Mouse (Mus musculus) frontal cortex, postnatal 25 days (tissue): Measurements from ENCODE around the gene Dapk2.

ENCODE experiments used
- DNase-seq, 2 experiments: peaks; one replicate each; pipeline ENCODE4 v3.0.0; 2022; ENCODE audit warnings: low spot score in 2 of 2

The Dapk2 gene

DNA sequence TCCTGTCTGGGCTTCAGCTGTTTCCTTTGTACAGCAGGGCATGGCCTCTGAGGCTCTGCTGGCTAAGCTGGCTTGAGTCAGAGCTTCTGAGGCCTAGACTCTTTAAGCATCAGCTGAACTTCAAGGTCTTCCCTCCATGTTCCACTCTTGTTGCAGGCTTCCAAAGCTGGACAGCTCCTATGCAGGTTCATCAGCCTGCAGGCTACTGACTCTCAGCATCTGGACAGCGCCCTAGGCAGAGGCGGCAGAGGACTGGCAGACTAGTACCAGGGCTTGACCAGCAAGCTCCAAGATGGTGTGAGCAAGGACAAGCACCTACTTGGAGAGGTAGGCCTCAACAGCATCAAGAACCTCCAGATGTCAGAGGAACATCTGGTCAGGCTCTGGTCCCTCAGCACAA, 149.3 kb downstream of the Dapk2 start:
- DNase-seq, result no peak

DNA sequence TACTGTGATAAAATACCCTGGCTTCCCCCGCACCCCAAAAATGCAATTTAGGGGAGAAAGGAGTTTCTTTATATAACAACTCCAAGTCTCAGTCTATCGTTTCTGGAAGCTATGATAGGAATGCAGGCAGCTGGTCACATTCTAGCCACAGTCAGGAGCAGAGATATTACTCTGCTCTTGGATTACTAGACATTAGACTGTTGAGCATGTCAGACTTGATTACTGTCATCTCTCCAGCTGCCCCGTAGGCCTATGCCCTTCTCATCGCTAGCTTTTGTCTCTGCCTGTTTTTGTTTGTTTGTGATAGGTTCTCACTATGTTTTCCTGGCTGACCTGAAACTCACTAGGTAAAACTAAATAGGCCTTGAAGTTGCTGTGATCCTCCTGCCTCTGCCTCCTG, 150.7 kb downstream of the Dapk2 start:
- DNase-seq, result no peak

- DNase-seq, result no peak
Observed at GRCm38 (mm10) chr9:66311458-66311857, 153.4 kb downstream of the Dapk2 start.

DNA sequence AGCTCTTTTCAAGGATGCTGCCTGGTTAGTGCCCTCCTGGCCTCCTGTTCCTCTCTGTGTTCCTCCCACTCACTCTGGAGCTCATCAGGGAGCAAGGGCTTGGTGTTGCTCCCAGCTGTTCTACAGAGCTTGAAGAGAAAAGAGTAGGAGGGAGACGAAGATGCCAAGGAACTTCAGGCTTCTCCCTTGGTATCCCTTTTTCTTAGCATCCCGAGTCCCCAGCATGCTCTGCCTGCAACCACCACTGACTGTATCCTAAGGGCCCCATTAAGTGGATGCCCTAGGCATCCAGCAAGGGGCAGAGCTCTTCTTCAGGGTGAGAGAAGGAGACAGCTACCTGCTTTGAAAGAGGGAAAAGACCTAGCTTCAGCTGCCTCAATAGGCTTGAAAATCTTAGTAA, 158.6 kb downstream of the Dapk2 start:
- no peak for DNase-seq
